Mouse (Mus musculus): ENCODE measurements around the gene Olfr1426. TPM values are rescaled to one million over a fixed set of nuclear protein-coding genes. Genes with fewer than 3 reads are reported as not detected.
"Not testable (repeated sequence)": the region's sequence is repeated elsewhere in the genome, so short reads cannot be mapped to it uniquely, and the experiment has no call there.

Olfr1426 gene
- total RNA-seq (2022): not detected

DNA sequence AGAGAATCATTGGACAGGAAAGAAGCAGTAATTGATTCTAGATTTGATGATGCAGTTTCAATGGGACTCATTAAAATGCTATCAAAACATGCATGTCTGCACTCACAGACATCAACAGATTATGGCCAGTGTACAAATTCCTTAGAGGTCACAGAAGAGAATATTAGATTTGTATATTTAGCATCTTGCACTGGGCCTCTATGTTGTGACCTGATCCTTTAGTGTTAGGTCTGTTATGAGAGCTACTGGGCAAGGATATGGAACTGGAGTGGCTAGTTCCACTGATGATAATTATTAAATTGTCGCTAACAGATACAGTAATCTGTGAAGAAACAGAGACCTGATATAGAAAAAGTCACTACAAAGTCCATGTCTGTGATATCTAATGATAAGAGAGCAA lies at the start of gene Olfr1426:
Gene Olfr1426 (minus strand): TSS at position 101 of the 400 bp plus-strand sequence.
- no peak for DNase-seq (ENCODE audit: low spot score in 2 of 2)

DNA sequence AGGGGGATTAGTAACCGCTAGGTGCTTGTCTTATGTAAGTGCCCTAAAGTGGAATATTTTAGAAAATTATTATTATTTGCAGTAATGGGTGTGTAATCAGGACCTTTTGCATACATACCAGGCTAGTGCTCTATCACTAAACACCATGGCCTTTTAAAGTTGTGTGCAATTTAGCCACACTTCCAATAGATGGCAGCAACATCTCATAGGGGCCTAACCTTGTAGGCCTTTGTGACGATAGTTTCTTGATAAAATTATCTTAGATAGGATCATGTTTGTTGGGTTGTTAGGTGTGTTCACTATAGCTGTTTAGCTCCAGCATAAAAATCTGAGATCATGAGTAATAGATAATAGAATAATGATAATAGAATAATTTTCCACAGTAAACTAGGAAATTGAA lies 42.5 kb upstream of the Olfr1426 start:
- peak in 1 of 2 experiments; percentile 16 for DNase-seq (ENCODE audit: low spot score in 2 of 2)

DNA sequence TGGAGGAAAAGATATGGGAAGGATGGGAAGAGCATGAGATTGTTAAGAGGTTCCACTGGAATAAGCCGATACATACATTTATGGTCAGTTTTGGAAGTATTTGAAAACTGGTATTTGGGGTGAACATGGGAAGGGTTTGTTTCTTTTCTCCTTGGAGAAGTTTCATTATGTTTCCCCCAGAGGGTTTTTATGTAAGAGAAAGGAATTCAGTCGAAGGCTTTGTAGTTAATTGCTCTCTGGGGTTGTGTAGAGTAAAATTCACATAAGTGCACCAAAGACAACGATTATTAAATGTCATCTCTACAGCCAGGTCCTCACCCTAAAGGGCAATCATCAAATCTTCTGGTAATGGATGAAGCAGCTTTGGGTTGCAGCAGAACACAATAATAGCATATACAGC lies 31.3 kb upstream of the Olfr1426 start, which contains the start of gene Olfr76:
Gene Olfr76 (minus strand): TSS at position 101 of the 400 bp plus-strand sequence.
- DNase-seq (ENCODE audit: low spot score in 2 of 2): no peak

DNA sequence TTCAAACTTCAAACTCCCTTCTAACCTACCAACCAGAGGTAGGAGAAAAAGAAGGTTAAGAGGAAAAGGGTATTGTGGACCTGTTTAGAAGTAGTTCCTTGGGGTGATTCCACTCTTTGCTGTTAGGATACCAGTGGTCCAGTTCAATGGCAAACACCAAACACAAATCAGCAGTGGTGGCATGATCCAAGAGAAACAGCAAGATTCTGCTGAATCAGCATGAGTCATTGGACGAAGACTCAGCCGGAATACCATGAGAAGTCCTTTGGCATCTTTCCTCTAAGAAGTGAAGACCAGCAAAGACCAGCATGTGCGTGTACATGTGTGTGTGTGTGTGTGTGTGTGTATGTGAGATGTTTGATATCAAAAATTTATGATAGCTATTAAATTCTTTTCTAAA lies 24.7 kb upstream of the Olfr1426 start:
- DNase-seq (ENCODE audit: low spot score in 2 of 2): no peak

DNA sequence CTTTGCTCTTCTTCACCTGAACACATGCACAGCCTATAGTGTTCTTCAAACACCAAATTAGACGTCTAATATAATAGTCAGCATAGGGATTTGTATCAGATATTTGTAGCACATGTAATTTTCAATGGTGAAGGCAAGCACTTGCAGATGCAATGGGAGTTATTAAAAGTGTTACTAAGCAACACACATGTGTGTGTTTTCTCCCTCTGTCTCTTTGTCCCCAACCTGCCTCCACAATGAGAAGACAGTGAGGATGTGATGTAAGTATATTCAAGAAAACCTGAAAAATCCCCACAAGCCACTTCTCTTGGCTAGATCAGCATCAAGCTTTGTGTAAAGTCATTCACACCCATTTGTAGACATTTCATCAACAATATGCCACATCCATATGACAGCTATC lies 24.0 kb upstream of the Olfr1426 start, which contains the start of gene Olfr1428:
Gene Olfr1428 (minus strand): TSS at position 101 of the 400 bp plus-strand sequence.
- DNase-seq (ENCODE audit: low spot score in 2 of 2): no peak

DNA sequence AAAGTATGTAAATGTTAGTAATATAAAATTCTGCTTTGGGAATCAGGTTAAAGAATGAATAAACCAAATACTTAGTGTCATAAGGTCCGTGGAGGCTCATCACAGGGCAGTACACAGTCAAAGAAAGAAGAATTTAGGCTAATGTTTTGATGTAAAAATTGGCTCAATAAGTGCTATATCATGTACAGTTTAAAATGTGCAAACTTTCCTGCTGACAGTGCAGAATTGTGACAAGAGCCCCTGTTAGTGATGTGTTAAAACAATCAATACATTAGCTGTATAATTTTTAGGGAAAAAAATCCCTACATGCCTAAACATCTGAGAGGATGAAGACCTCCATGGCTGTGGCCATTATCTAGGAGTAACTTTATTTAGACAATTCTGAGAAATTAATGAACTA lies 22.0 kb upstream of the Olfr1426 start:
- DNase-seq (ENCODE audit: low spot score in 2 of 2): no peak

DNA sequence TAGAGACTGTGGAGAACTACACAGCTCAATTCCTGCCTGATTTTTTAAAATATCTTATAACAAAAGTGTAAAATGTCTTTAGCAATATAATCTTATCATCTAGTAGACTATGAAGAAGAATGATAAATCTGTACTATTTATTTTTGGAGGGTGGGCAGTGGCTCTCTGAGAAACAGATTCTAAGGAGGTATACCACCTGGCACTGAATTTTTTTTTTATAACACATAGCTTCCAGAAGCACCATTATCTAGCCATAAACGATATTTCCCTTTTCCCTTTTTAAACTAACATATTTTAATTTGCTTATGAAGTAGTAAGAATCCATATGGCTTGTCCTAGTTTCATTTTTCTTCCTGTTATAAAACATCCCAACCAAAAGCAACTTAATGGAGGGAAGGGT lies 12.7 kb upstream of the Olfr1426 start:
- no peak for DNase-seq (ENCODE audit: low spot score in 2 of 2)

DNA sequence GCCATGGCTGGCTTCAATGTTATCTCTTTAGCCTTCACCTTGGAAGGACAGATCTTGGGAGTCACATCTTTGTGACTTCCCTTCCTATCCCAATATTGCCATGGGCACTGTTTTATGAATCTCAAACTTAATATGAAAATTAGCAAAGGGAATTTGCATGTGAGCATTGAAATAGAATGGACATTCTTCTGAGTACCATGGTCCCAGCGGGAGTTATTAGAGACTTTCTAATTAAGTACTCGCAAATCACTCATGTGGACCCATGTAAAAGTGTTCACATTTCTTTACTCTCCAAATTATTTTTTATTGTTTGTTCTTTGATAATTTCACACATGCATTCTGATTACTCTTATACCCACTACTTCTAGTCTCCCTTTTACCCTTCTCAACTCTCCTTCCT lies 11.4 kb upstream of the Olfr1426 start, which contains the start of gene Olfr1427:
Gene Olfr1427 (minus strand): TSS at position 101 of the 400 bp plus-strand sequence.
- DNase-seq (ENCODE audit: low spot score in 2 of 2): no peak

DNA sequence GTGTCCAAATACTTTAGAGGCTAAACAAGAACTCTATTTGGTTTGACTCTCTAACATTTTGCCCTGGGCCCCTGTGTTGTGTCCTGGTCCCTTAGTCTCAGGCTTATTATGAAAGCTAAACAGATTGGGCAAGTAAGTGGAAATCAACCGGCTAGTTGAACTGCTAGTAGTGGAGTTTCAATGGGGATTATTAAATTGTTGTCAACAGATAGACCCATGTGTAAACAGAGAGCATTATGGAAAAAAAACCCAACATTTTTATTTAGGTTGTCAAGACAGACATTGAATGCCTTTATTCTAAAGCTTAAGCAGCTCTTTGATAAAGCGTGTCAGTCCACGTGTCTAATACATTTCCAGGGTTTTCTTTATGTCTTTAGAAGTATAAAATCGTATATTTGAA lies 14.2 kb downstream of the Olfr1426 start, which contains the start of gene Olfr1425:
Gene Olfr1425 (minus strand): TSS at position 101 of the 400 bp plus-strand sequence.
- not testable (repeated sequence) for DNase-seq (ENCODE audit: low spot score in 2 of 2)

DNA sequence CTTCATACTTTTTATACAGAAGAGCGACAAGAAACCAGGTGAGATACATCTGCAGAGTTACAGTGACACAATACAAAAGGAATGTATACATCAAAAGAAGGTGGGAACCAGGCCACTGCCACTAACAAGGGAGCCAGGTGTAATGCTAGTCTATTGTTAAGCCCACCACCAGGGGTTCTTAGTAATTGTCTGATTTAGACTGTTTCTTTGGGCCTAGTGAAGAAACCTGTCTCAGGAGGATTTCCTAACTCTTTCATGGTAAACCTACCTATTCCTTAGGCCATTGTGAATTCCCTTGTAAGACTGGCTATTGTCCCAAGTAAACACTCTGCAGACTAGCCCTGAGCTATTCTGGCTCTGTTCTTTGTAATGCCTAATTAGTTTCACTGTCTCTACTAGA lies 22.3 kb downstream of the Olfr1426 start:
- DNase-seq (ENCODE audit: low spot score in 2 of 2): not testable (repeated sequence)

DNA sequence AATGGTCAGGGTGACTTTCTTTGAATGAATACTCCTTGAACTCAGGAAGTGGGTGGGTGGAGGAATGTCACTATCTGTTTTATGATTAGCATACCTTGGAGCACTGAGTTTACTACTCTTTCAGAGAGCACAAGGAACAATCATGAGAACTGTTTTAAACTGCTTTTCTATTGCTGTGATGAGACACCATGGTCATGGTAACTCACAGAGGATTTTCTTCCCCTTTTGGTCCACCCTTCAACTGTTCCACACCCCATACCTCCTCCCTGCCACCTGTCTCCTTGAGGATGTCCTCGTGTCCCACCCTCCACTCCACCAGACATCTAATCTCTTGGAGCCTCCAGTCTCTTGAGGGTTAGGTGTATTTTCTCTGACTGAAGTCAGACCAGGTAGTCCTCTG lies 24.0 kb downstream of the Olfr1426 start:
- not testable (repeated sequence) for DNase-seq (ENCODE audit: low spot score in 2 of 2)

DNA sequence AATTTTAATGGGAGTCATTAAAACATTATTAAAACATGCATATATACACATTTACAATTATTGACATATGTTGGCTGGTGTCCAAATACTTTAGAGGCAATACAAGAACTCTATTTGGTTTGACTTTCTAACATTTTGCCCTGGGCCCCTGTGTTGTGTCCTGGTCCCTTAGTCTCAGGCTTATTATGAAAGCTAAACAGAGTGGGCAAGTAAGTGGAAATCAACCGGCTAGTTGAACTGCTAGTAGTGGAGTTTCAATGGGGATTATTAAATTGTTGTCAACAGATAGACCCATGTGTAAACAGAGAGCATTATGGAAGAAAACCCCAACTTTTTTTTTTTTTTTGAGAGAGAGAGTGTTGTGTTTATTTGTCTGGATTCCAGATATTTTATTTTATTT lies 29.2 kb downstream of the Olfr1426 start, which contains the start of gene Olfr1424:
Gene Olfr1424 (minus strand): TSS at position 101 of the 400 bp plus-strand sequence.
- not testable (repeated sequence) for DNase-seq (ENCODE audit: low spot score in 2 of 2)

DNA sequence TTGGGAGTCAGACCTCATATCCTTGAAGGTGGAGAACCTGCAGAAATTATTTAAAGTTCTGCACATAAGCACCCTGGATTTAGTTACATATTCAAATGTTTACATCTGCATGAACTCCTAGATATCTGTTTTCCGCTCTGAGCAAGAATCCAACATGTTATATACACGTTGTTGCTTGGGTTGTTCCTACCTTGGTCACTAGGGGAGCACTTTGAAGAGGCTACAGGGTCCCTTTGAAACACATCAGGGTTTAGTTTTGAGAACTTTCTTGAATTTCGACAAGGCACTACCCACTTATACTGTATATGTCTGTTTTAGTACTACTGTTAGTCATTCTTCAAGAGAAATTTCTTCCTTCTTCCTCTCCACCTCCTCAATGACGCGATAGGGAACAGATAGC lies 48.6 kb downstream of the Olfr1426 start:
- no peak for DNase-seq (ENCODE audit: low spot score in 2 of 2)

DNA sequence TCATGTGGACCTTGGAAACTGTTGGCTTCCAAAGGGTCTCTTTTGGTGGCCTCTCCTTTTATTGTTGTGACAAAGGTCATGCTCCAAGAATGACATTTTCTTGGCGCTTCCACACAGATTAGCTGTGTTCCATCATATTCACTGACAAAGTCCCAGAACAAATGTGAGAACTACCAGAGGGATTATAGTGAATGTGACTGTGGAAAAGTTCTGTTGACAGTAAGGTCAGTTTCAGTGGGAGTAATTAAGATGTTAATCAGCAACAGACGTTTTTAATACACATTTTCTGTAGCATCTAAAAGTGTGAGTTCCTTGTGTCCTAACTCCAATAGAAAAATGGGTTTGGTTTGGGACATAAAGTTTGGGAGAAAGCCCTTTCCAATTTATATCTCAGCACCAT lies 50.6 kb downstream of the Olfr1426 start, which contains the start of gene Olfr1423:
Gene Olfr1423 (minus strand): TSS at position 101 of the 400 bp plus-strand sequence.
- no peak for DNase-seq (ENCODE audit: low spot score in 2 of 2)

DNA sequence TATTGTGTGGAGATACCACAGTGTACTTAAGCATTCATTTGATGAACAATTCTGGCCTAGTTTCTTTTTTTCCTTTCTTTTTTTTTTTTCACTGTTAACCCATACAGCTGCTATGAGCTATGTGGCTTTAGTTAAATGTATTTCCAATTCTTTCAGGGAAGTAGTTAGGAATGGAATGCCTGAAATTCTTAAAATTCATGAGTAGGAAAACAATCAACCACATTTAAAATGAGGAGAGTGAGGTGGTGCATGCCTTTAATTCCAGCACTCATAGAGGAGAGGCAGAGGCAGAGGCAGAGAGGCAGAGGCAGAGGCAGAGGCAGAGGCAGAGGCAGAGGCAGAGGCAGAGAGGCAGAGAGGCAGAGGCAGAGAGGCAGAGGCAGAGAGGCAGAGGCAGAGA lies 54.1 kb downstream of the Olfr1426 start:
- DNase-seq (ENCODE audit: low spot score in 2 of 2): no peak

Other genes starting within 250 kb of the Olfr1426 start
- gene Olfr1418, start 230.9 kb downstream of the Olfr1426 start, total RNA-seq (2022): not detected
- not detected for gene Olfr1419, start 216.9 kb downstream of the Olfr1426 start, total RNA-seq (2022)
- not detected for gene Olfr1420, start 205.4 kb downstream of the Olfr1426 start, total RNA-seq (2022)
- gene Patl1, start 179.6 kb downstream of the Olfr1426 start, total RNA-seq (2022): 10 to 100 TPM; 21.5 to 22.9 (median 22.3) TPM
- gene Osbp, start 126.1 kb downstream of the Olfr1426 start, total RNA-seq (2022): 10 to 100 TPM; 49.6 to 55.3 (median 53.3) TPM
- not detected for gene Olfr1423, start 50.7 kb downstream of the Olfr1426 start, total RNA-seq (2022)
- gene Olfr1424, start 29.3 kb downstream of the Olfr1426 start, total RNA-seq (2022): not detected
- gene Olfr1425, start 14.3 kb downstream of the Olfr1426 start, total RNA-seq (2022): not detected
- not detected for gene Olfr1427, start 11.3 kb upstream of the Olfr1426 start, total RNA-seq (2022)
- not detected for gene Olfr1428, start 23.9 kb upstream of the Olfr1426 start, total RNA-seq (2022)
- not detected for gene Olfr76, start 31.2 kb upstream of the Olfr1426 start, total RNA-seq (2022)
- not detected for gene Olfr1555-ps1, start 78.1 kb upstream of the Olfr1426 start, total RNA-seq (2022)
- gene Olfr1431, start 108.6 kb upstream of the Olfr1426 start, total RNA-seq (2022): not detected
- gene Olfr1432, start 140.6 kb upstream of the Olfr1426 start, total RNA-seq (2022): not detected
- not detected for gene Olfr262, start 149.6 kb upstream of the Olfr1426 start, total RNA-seq (2022)
- not detected for gene Olfr235, start 169.0 kb upstream of the Olfr1426 start, total RNA-seq (2022)
- not detected for gene Olfr1434, start 187.8 kb upstream of the Olfr1426 start, total RNA-seq (2022)
- not detected for gene Olfr1436, start 207.1 kb upstream of the Olfr1426 start, total RNA-seq (2022)
- gene Olfr1437, start 233.1 kb upstream of the Olfr1426 start, total RNA-seq (2022): not detected
- gene Olfr1438-ps1, start 243.9 kb upstream of the Olfr1426 start, total RNA-seq (2022): not detected